Mouse (Mus musculus): ENCODE results near the gene Gfi1b.

- TF ChIP-seq CTCF (IDR thresholded peaks at IDR 0.05; ENCODE audit: borderline replicate concordance, insufficient read depth, low read length) (no peak), POLR2A (IDR thresholded peaks at IDR 0.05; ENCODE audit: low read depth, low read length) (no peak)
These were observed 23.8 kb downstream of the Gfi1b start for GRCm38 (mm10) chr2:28597733-28598547.

Data from embryonic fibroblast, embryonic 13.5 days (primary cell).